Mouse (Mus musculus) cerebellum, adult 9-11 months (tissue): ENCODE results near the gene Csdc2.

Experiments used
- DNase-seq: peaks from one replicate; pipeline ENCODE4 v3.0.0; 2022

The Csdc2 gene

GRCm38 (mm10) chr15:81925760-81926445, 10.7 kb upstream of the Csdc2 start, which contains the start of gene Polr3h:
TSS of gene Polr3h (minus strand) at chr15:81926240.
- peak; percentile 95 for DNase-seq

- no peak for DNase-seq
Observed at GRCm38 (mm10) chr15:81926446-81926822, 10.1 kb upstream of the Csdc2 start.

DNA sequence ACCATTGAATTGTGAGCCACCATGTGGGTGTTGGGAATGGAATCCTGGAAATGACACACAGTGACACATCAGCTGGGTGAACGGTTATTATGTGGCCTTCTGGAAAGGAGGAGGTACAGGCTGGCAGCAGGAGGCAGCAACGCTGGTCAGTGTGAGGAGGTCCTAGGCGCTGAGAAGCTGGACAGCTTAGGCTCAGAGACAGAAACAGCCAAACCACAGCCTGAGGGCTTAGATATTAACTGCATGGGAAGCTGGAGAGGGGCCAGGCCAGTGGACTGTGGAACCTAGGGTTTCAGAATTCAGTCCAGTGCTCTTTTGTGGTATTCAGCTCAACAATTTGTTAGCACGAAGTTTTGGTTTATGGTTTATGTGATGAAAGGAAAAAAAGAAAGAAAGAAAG, 8.8 kb upstream of the Csdc2 start:
- DNase-seq, result no peak

- no peak for DNase-seq
Observed at GRCm38 (mm10) chr15:81928277-81928676, 8.3 kb upstream of the Csdc2 start.

GRCm38 (mm10) chr15:81932951-81933470, 3.5 kb upstream of the Csdc2 start:
- no peak for DNase-seq

DNA sequence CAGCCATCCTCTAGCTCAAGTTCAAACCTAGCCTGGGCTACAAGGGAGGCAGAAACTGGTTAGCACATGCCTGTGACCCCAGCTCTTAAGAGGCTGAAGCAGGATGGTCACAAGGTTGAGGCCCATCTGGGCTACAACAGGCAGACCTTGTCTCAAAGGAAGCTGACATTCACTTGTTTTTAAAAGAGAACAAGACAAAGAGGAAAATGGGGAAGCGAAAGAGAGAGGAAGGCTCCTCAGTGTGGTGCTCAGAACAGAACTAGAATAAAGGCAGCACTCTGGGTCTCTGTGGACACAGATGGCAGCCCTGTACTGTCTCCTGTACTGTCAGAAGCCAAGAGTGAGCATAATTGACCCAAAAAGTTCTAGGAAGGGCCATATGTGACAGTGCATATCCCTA, 2.6 kb upstream of the Csdc2 start:
- no peak for DNase-seq

DNA sequence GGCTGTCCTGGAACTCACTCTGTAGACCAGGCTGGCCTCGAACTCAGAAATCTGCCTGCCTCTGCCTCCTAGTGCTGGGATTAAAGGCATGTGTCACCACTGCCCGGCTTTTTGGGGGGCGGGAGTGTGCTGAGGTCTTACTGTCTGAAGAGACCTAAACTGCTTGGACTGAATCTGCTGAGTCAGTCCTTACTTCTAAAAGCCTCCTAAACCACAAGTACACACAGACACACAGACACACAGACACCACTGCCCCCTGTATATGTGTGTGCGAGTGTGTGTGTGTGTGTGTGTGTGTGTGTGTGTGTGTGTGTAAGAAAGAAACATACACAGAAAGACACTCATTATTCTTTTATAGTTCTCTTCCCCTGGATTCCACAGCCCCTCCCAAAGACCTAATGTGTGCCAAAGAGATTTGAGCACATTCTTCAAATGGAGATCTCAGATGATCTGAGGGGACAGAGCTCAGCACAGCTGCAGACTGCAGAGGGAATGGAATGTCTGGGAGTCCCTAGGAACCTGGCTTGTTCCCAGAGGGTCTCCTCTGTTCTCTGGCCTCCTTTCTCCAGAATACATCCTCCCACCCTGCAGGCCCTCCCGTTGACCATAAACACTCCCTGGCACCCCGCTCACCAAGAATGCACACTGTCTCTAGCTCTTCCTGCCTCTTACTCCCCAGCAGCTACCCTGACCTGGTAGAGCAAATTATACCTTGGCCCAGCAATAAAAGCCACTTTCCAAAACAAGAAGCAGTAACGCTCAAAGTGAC, 506 bp upstream of the Csdc2 start:
- DNase-seq, result no peak

GRCm38 (mm10) chr15:81937098-81937972, 776 bp downstream of the Csdc2 start:
- peak; percentile 79 for DNase-seq

GRCm38 (mm10) chr15:81938246-81938645, 1.7 kb downstream of the Csdc2 start:
- peak; percentile 78 for DNase-seq

- DNase-seq, result no peak
Observed at GRCm38 (mm10) chr15:81939157-81939715, 2.7 kb downstream of the Csdc2 start.

GRCm38 (mm10) chr15:81939774-81940173, 3.2 kb downstream of the Csdc2 start:
- no peak for DNase-seq

DNA sequence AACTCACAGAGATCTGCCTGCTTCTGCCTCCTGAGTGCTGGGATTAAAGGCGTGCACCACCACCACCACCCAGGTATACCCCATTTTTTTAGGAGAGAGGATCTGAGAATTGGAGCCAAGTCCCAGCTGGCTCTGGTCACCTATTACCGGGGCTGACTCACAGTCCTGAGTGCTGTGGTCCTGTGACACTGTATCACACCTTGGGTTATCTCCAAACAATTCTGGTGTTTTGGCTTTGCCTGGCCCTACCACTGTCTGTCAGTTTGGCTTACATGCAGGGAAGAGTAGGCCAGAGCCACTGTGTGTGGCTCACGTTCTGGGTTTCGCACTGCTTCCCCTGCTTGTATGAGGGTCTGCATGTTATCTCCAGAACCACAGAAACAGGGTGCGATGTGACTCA, 3.7 kb downstream of the Csdc2 start:
- DNase-seq, result no peak

DNA sequence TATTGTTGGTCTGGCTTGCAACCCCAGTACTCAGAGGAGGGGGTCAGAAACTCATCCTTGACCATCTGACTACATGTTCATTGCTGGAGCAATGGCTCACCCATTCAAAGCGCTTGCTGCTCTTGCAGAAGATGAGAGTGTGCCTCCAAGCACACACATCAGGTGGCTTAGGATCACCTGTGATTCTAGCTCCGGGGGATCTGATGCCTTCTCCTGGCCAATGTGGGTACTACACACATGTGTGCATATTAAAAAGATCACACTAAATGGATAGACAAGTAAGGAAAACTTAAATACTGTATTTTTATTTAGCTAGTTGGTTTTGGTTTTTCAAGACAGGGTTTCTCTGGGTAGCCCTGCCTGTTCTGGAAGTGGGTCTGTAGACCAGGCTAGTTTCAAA, 4.5 kb downstream of the Csdc2 start:
- DNase-seq, result no peak

GRCm38 (mm10) chr15:81943176-81943749, 6.7 kb downstream of the Csdc2 start:
- DNase-seq, result peak; percentile 19

DNA sequence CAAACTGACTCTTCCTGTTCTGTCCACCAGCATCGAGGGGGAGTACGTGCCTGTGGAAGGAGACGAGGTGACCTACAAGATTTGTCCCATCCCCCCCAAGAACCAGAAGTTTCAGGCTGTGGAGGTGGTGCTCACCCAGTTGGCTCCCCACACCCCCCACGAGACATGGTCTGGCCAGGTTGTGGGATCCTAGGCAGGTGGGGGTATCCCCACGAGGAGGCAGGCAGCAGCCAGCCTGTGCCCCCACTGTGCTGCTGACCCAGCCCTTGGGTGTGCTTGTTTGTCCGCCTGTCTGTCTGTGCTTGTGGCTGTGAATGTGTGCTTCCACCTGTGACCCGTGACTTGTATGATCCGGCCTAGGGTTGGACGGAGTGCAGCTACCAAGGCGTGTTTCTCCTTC, 12.5 kb downstream of the Csdc2 start:
- DNase-seq, result peak; percentile 32

- DNase-seq, result peak; percentile 15
Observed at GRCm38 (mm10) chr15:81949476-81950131, 13.0 kb downstream of the Csdc2 start.

GRCm38 (mm10) chr15:81950716-81951115, 14.2 kb downstream of the Csdc2 start:
- DNase-seq, result no peak

DNA sequence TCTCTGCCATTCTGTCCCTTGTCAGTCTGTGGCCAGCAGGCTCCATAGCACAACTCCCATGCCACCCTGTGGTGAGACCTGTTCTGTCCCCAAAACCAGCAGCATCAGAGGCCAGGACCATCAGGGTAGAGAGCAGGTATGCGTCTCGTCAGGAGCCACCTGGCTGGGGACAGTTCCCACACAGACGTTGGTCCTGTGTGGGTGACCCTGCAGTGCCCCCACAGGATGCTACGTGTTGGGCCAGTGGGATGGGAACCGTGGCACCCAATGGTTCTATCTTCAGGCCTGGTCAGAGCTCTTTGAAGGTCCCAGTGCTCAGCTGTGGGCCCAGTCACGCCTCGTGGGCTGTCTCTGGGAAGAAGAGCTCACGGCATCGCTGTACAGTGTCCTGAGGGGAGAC, 14.6 kb downstream of the Csdc2 start:
- peak; percentile 21 for DNase-seq

DNA sequence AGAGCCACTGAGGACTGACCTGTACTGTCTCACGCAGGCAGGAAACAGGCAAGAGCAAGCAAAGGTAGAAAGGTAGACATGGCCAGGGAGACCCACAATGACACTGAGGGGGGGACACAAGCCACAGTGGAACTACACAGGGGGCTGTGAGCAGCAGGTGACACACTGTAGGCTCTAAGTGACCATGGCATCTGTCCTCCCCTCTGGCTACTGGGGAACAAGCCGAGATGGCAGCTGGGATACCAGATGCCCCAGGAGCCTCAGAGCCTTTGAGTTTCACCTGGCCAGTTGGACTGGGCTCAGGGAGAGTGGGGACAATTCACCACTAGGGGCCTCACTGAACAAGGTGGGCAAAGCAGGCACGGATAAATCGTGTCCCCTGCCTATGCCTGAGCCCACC, 15.8 kb downstream of the Csdc2 start:
- DNase-seq, result peak; percentile 44

- DNase-seq, result peak; percentile 68
Observed at GRCm38 (mm10) chr15:81954151-81954583, 17.6 kb downstream of the Csdc2 start.

GRCm38 (mm10) chr15:81954716-81955115, 18.2 kb downstream of the Csdc2 start:
- DNase-seq, result no peak

GRCm38 (mm10) chr15:81955414-81955813, 18.9 kb downstream of the Csdc2 start:
- peak; percentile 31 for DNase-seq
